Mouse (Mus musculus): Measurements from ENCODE around the gene Kif2a.

DNA sequence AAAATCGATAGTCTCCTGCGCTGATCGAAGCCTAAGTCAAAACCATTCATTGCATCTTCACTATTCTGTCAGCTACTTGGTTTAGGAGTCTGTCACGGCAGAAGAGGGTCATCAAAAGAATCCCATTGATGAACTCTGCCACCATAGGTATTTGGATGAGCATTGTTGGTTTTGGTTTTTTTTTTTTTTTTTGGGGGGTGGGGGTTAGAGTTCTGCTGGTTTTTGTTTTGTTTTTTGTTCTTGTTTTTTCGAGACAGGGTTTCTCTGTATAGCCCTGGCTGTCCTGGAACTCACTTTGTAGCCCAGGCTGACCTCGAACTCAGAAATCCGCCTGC is 84.8 kb downstream of the Kif2a start:
- no peak for TF ChIP-seq POLR2A (IDR thresholded peaks at IDR 0.05; ENCODE audit: extremely low read depth, insufficient read depth, low read length)
- TF ChIP-seq CTCF (IDR thresholded peaks at IDR 0.05; ENCODE audit: extremely low read depth, insufficient read depth, low read length) = no peak

All from cortical plate, adult 2 months (tissue).